Mouse (Mus musculus) layer of hippocampus, postnatal 36 days (tissue): ENCODE results near the gene 2610042L04Rik. TPM values are rescaled to one million over a fixed set of nuclear protein-coding genes. Genes with fewer than 3 reads are reported as not detected.
"Not testable (repeated sequence)": the region's sequence is repeated elsewhere in the genome, so short reads cannot be mapped to it uniquely, and the experiment has no call there.

ENCODE experiments used
- DNase-seq, 2 experiments: peaks; one replicate each; pipeline ENCODE4 v3.0.0; 2022
- total RNA-seq, 2 experiments: library from RNA; stranded (reverse); gene quantifications; 2 replicates each; pipeline ENCODE4 v1.2.3; 2021

Gene 2610042L04Rik
- under 1 TPM; 0.82 to 0.91 TPM for total RNA-seq

DNA sequence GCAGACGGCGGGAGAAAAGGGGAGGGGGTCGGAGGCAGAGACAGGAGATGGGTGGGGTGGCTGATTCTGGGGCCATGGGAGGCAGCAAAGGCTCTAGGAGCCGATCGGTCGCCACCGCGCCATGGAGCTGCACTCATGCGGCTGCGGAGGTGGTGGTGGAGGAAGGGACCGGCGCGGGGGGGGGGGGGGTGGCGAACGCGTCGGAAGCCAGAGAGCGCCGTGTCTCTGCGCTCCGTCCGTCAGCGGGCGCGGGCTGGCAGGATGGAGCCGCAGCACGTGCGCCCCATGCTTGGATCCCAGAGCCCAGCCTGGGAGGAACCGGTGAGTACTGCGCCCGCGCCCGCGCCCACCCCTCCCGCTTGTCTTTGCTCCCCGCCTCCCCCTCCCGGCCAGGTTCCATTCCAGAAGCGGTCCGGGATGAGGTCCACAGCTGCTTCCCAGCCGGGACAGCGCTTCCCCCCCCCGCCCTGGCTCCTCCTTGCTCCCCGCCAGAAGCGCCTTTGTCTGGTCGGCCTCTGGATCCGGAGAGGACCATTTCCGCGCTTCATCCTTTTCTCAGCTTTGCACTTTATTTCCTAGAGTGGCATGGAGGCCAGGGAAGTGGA is at the start of gene 2610042L04Rik:
Gene 2610042L04Rik, plus strand, starts transcription at position 288 of the 605 bp plus-strand sequence.
- DNase-seq = not testable (repeated sequence)

DNA sequence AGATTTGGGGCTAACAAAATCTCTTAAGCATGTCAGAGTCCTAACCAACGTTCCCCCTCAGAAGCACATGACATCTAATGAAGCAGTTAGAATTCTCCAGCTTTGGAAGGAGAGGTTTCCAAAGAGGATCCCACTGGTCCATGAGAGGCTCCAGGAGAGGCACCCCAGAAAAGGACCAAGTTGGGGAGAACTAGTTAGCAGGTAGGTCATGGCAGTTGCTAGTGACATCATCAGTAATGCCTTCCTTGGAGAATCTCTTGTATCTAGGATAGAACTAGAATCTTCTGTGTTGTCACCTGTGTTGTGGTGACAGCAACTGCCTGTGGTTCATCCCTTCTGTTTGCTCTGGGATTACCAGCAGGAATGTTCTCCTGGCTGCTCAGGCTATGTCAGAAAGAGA is 17.6 kb upstream of the 2610042L04Rik start, which contains the start of gene Gm3149:
Gene Gm3149, plus strand, starts transcription at position 301 of the 400 bp plus-strand sequence.
- not testable (repeated sequence) for DNase-seq

DNA sequence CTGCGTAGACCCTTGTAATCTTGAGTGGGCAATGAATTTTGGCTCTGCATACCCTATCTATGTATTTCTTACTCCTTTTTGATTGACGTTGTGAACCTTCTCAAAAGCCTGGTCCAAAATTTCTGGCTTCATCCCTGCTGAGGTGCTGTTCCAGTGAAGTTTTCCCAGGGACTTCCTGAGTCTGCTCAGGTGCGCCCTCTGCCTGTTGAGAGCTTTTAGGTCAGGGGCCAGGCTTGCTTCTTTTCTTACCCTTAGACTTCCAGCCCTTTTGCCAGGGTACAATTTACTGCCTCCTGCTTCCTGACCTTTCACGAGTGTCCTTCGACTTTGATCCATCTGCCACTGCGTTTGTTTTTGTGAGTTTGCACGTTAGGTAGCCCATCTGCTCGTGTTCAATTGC is 943 bp downstream of the 2610042L04Rik start:
- not testable (repeated sequence) for DNase-seq

DNA sequence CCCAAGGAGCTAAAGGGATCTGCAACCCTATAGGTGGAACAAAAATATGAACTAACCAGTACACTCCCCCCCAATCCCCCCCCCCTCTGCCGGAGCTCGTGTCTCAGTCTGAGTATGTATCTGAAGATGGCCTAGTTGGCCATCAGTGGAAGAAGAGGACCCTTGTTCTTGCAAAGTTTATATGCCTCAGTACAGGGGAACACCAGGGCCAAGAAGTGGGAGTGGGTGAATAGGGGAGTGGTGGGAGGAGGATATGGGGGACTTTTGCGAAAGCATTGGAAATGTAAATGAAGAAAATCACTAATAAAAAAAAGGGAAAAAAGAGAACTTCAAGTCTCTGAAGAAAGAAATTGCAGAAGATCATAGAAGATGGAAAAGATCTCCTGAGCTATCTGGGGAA is 34.4 kb downstream of the 2610042L04Rik start:
- DNase-seq = not testable (repeated sequence)

DNA sequence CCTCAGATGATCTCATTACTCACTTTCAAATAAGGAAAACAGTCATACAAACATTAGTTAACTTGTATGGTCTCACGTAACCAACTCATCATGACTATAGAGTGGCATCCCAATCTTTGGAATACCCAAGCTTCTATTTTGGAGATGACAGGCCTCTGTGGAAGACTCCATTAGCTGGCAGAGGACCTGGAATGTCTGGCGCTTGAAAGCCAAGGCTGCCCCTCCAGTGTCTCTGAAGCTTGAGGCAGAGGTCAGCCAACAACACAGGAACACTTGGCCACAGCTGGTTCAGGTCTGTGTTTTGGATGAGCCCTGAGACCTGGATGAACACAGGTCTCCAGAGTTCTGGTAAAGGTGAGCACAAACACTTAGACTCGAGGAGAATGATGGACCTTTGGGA is 35.1 kb downstream of the 2610042L04Rik start:
- not testable (repeated sequence) for DNase-seq

DNA sequence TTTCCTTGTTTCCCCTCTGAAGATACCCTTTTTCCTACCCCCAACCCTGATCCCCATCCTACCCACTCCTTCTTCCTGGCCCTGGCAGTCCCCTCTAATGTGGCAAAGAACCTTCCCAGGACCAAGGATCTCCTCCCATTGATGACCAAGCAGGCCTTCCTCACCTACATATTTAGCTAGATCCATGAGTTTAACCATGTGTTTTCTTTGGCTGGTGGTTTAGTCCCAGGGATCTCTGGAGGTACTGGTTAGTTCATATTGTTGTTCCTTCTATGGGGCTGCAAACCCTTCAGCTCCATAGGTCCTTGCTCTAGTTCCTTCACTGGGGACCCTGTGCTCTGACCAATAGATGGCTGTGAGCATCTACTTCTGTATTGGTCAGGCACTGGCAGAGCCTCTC is 43.3 kb downstream of the 2610042L04Rik start:
- not testable (repeated sequence) for DNase-seq

DNA sequence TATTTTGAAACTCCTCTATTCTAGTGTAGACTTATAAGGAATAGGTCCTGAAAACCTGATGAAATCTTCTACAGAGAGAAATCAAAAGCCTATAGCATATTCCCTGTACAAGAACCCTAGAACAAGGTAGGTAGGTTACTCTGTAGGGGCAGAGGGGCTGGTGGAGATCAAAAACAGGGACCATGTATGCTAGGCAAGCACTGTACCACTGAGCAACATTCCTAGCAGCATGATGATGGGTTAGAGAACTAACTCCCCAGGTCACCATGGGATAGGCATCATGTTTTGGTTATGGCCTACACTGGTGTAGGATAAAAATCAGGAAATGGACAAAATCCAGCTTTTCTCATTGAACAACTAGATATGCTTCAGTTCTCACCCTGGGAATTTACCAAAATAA is 51.0 kb downstream of the 2610042L04Rik start:
- DNase-seq = not testable (repeated sequence)

DNA sequence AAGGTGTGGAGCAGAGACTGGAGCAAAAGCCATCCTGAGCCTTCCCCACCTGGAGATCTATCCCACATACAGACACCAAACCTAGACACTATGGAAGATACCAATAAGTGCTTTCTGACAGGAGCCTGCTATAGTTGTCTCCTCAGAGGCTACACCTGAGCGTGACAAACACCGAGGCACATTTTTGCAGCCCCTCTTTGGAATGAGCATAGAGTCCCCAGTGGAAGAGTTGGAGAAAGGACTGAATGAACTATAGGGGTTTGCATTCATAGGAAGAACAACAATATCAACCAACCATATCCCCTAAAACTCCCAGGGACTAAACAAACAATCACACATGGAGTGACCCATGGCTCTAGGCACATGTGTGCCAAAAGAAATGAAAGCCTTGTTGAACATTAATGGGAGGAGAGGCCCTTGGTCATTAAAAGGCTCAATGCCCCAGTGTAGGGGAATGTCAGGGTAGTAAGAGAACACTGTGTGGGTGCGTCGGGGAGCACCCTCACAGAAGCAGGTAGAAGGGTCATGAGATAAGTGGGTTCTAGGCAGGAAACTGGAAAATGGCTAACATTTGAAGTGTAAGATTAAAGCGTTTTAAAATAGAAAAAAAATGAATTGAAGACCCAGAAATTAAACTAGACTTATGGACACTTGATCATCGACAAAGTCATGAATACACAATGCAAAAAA is 58.4 kb downstream of the 2610042L04Rik start:
- DNase-seq = not testable (repeated sequence)

DNA sequence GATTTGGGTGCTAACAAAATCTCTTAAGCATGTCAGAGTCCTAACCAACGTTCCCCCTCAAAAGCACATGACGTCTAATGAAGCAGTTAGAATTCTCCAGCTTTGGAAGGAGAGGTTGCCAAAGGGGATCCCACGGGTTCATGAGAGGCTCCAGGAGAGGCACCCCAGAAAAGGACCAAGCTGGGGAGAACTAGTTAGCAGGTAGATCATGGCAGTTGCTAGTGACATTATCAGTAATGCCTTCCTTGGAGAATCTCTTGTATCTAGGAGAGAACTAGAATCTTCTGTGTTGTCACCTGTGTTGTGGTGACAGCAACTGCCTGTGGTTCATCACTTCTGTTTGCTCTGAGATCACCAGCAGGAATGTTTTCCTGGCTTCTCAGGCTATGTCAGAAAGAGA is 62.7 kb downstream of the 2610042L04Rik start, which contains the start of gene Gm3159:
Gene Gm3159, plus strand, starts transcription at position 301 of the 400 bp plus-strand sequence.
- DNase-seq = not testable (repeated sequence)

DNA sequence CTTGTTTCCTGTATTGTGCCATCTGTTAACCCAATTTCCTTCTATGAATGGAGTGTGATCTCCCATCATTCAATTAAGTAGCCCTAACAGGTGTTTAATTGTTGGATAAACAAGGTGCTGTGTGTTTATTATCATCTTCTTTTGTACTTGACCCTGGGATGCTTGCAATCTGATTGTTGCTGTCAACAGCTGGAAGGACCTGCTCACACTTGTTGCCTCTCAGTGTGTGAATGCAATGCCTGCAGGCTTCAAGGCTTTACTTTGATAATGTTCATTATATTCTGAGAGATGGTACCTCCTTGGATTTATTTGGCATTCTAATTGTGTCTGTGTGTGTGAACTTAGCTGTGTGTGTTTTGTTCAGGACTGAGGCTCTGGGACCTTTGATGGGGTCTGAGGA is 64.1 kb downstream of the 2610042L04Rik start:
- not testable (repeated sequence) for DNase-seq

DNA sequence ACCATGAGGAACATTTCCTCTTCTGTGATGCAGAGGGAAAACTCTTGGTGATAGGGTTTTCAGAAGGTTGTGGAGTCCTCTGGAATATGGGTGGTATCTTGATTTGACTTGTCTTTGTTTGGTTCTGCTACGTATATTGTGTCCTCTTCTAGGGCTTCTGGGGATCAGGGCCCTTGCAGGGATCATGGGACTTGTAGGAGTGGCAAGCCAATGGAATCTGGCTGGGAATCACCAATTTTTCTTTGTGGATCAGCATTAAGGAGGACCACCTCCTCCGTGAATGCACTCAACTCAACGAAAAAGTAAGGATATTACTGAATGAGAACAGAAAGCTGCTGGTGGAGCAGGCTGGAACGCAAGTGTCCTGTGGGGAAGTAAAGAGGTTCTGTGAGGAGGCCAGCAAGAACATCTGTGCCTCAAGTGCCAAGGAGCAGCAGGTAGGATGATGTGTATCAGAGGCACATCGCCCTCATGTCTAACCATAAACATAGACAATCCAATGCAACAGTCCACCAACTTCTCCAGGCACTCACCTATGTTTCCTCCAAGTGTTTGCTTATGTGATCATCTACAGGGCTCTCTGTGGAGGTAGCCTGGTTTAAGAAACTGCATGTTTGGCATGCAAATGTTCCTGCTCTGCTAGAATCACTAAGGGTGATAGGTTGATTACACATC is 65.7 kb downstream of the 2610042L04Rik start:
- DNase-seq = not testable (repeated sequence)

DNA sequence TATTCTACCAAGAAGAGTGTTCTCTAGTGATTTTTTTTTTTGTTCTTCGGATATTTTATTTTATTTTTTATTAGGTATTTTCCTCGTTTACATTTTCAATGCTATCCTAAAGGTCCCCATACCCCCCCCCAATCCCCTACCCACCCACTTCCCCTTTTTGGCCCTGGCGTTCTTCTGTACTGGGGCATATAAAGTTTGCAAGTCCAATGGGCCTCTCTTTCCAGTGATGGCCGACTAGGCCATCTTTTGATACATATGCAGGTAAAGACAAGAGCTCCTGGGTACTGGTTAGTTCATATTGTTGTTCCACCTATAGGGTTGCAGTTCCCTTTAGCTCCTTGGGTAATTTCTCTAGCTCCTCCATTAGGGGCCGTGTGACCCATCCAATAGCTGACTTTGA is 66.7 kb downstream of the 2610042L04Rik start:
- DNase-seq = not testable (repeated sequence)

DNA sequence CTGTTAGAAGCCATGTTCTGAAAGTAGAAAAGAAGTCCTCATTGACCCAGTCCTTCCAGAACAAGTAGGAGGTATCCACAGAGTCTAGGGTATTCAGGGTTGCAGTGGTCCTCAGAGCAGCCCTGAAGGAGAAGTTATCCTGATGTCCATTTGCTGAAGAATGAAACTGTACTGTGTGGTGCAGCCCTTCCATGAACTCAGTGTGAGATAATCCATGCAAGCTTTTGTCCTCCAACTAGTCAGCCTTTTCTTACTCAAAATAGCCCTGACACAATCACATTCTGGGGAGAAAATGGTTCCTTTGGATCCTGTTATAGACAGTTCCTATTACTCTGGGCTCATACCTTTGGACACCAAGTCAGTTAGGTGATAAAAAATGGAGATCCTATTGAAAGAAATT is 69.3 kb downstream of the 2610042L04Rik start:
- DNase-seq = not testable (repeated sequence)

Other genes with a start within 250 kb of the 2610042L04Rik start
- 1 to 10 TPM; 6.4 to 7.8 TPM for gene Gm8108, start 224.2 kb upstream of the 2610042L04Rik start, total RNA-seq
- gene Gm3127, start 169.7 kb upstream of the 2610042L04Rik start, total RNA-seq = not detected
- gene Gm2974, start 152.2 kb upstream of the 2610042L04Rik start, total RNA-seq = 1 to 10 TPM in 1 of 2 experiments, under 1 TPM in 1; 0.58 to 1.3 TPM
- gene Gm3138, start 85.1 kb upstream of the 2610042L04Rik start, total RNA-seq = not detected
- under 1 TPM in 1 of 2 experiments, not detected in 1; 0.61 TPM for gene Gm3149, start 17.5 kb upstream of the 2610042L04Rik start, total RNA-seq
- not detected for gene Gm3159, start 62.8 kb downstream of the 2610042L04Rik start, total RNA-seq
- under 1 TPM; 0.25 to 0.63 TPM for gene Gm3164, start 80.7 kb downstream of the 2610042L04Rik start, total RNA-seq
- not detected for gene Gm3173, start 96.2 kb downstream of the 2610042L04Rik start, total RNA-seq
- gene Gm3182, start 147.0 kb downstream of the 2610042L04Rik start, total RNA-seq = not detected
- gene Gm3047, start 220.6 kb downstream of the 2610042L04Rik start, total RNA-seq = not detected